Mouse (Mus musculus) stomach, embryonic 16.5 days (tissue): ENCODE data around the gene Atp8b5. TPM values are rescaled to one million over a fixed set of nuclear protein-coding genes. Genes with fewer than 3 reads are reported as not detected.
A peak's percentile ranks its signal among the peaks of the same experiment; 100 is the strongest.

Source experiments
- ATAC-seq: fragments of 200-750 bp; cut with Nextera tagmentation; 2 replicates; pipeline ENCODE4 v1.8.0; 2017; ENCODE audit warnings: moderate number of reproducible peaks, moderate TSS enrichment; ENCODE audit not compliant: insufficient read depth, low FRiP score
- H3K27ac ChIP-seq: fragments of 300-500 bp; sonication (generic); 2 replicates; pipeline ENCODE4 v1.5.1; 2014; ENCODE audit warnings: low read length
- H3K27me3 ChIP-seq: fragments of 300-500 bp; sonication (generic); 2 replicates; pipeline ENCODE4 v1.6.1; 2014; ENCODE audit warnings: low read length, control low read depth, mixed read lengths; ENCODE audit not compliant: control insufficient read depth, insufficient read depth
- H3K36me3 ChIP-seq: fragments of 300-500 bp; sonication (generic); 2 replicates; pipeline ENCODE4 v1.6.1; 2014; ENCODE audit warnings: low read length; ENCODE audit not compliant: control insufficient read depth, insufficient read depth
- H3K4me1 ChIP-seq: fragments of 300-500 bp; sonication (generic); 2 replicates; pipeline ENCODE4 v1.6.1; 2014; ENCODE audit warnings: low read length, control low read depth, mixed read lengths; ENCODE audit not compliant: control insufficient read depth, insufficient read depth
- H3K4me2 ChIP-seq: fragments of 300-500 bp; sonication (generic); 2 replicates; pipeline ENCODE4 v1.6.1; 2014; ENCODE audit warnings: low read depth, low read length, mixed read lengths
- H3K4me3 ChIP-seq: fragments of 300-500 bp; sonication (generic); replicated peaks from 2 replicates; pipeline ENCODE4 v1.5.1; 2014; ENCODE audit warnings: mild to moderate bottlenecking, low read length
- H3K9ac ChIP-seq: fragments of 300-500 bp; sonication (generic); 2 replicates; pipeline ENCODE4 v1.6.1; 2014; ENCODE audit warnings: low read length
- H3K9me3 ChIP-seq: fragments of 300-500 bp; sonication (generic); replicated peaks from 2 replicates; pipeline ENCODE4 v1.6.1; 2016; ENCODE audit warnings: low read length, control low read depth; ENCODE audit not compliant: control insufficient read depth
- WGBS: fragments of 180-500 bp; shearing (Covaris S2); extraction: QIAGEN DNeasy Blood & Tissue Kit; methylation state at CpG from one replicate; pipeline ENCODE4 v1.1.7; 2014; 5-methylcytosine and 5-hydroxymethylcytosine counted together
- polyA plus RNA-seq: library from polyadenylated mRNA; unstranded; fragments of >200 nt; fragmentation: Nextera tagmentation; extraction: Ambion mirVana; gene quantifications from 2 replicates; pipeline ENCODE4 v1.2.1, GENCODE M21; 2015

Atp8b5 gene
- polyA plus RNA-seq, 1 experiment from 2014 or later = 0.19 TPM

GRCm38 (mm10) chr4:43395836-43396235, 128.9 kb downstream of the Atp8b5 start:
- Histone ChIP-seq H3K9me3 (no peaks in the 10 kb centered on the region), H3K36me3 (no peaks in the 10 kb centered on the region), H3K4me3 (no peak overlapping the region), H3K27me3 (no peaks in the 10 kb centered on the region), H3K27ac (no peak overlapping the region; the same call in 1 of the 2 replicates), H3K9ac (no peak overlapping the region), H3K4me1 (peaks cover 41% of the 10 kb centered on the region), H3K4me2 (no peak overlapping the region)
- WGBS = 72% methylated on average over 9 of the region's 9 CpGs
- ATAC-seq = no peak

DNA sequence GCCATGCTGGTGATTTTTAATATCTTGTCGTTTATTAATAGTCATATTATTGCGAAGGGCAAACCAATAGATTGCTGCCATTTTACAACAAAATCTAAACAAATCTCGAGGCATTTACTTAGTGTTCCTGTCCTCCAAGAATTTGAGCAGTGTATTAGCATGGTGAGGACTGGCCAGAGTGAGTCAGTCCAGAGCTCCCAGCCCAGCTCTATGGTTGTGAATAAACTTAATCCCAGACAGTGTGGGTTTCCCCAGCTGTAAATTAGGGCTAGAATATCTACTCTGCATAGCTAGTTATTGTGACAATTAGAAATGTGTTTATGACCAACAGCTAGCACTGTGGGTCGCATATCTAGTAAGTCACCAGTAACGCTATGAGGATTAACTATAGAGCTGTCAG, 129.4 kb downstream of the Atp8b5 start:
- no peak overlapping the region for H3K9ac ChIP-seq
- no peaks in the 10 kb centered on the region for H3K27me3 ChIP-seq
- peaks cover 46% of the 10 kb centered on the region for H3K4me1 ChIP-seq
- H3K4me3 ChIP-seq = no peak overlapping the region
- H3K36me3 ChIP-seq = no peaks in the 10 kb centered on the region
- 77% methylated on average over 5 of the region's 5 CpGs for WGBS
- no peaks in the 10 kb centered on the region for H3K9me3 ChIP-seq
- H3K4me2 ChIP-seq = no peak overlapping the region
- ATAC-seq = no peak
- no peak overlapping the region for H3K27ac ChIP-seq

DNA sequence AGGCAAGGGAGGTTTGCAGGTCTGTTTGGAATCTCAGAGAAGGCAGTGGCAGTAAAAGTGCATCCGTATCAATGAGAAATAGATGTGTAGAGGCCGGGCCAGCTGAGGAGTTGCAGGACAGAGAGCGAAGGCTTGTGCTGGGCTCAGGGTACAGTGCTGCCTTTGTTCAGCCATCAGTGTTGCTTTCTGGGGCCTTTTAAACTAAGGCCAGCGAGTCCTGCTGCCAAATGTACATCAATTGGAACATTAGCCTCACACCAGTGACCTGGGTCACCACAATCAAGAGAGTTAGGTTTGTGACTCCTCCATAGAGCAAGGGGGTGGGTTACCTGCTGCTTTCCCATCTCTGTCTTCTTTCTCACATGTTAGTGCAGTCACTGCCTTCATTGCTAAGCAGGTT, 131.1 kb downstream of the Atp8b5 start:
- Histone ChIP-seq H3K4me1 (peaks cover 58% of the 10 kb centered on the region), H3K27ac (no peak overlapping the region), H3K4me3 (no peak overlapping the region), H3K9me3 (no peaks in the 10 kb centered on the region), H3K4me2 (no peak overlapping the region), H3K9ac (no peak overlapping the region), H3K27me3 (no peaks in the 10 kb centered on the region), H3K36me3 (no peaks in the 10 kb centered on the region)
- 70% methylated on average over 4 of the region's 4 CpGs for WGBS
- ATAC-seq = no peak

DNA sequence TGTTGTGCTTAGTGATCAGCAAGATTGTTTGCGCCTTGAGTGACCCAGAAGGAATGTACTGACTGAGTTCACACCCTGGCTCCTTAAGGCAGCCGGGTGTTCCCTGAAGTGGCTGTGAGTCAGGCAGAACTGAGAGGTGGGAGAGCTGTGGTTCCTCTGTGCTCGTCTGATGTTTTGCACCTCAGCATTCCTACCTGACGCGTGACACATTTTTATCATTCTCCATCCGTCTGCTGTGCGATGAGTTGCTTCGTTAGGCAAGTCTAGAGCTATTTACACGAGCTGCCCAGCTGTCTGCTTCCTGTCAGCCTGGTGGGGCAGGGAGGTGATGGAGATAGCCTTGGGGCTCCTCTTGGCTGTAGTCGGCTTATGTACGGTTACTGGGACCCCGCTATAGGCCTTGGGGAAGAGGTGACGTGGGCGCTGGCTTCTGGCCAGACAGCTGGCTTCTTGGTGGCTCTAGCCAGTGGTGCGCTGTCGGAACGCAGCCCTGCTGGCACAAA, 131.9 kb downstream of the Atp8b5 start:
- H3K27me3 ChIP-seq = no peaks in the 10 kb centered on the region
- no peak overlapping the region for H3K4me3 ChIP-seq
- WGBS = 28% methylated on average over 17 of the region's 17 CpGs
- peak overlapping the region; percentile 34; the same call in 1 of the 2 replicates for H3K9ac ChIP-seq
- ATAC-seq = no peak
- H3K27ac ChIP-seq = peak overlapping the region; percentile 84
- H3K4me2 ChIP-seq = peak overlapping the region; percentile 21; the same call in 1 of the 2 replicates
- no peaks in the 10 kb centered on the region for H3K9me3 ChIP-seq
- peaks cover 56% of the 10 kb centered on the region for H3K4me1 ChIP-seq
- no peaks in the 10 kb centered on the region for H3K36me3 ChIP-seq

DNA sequence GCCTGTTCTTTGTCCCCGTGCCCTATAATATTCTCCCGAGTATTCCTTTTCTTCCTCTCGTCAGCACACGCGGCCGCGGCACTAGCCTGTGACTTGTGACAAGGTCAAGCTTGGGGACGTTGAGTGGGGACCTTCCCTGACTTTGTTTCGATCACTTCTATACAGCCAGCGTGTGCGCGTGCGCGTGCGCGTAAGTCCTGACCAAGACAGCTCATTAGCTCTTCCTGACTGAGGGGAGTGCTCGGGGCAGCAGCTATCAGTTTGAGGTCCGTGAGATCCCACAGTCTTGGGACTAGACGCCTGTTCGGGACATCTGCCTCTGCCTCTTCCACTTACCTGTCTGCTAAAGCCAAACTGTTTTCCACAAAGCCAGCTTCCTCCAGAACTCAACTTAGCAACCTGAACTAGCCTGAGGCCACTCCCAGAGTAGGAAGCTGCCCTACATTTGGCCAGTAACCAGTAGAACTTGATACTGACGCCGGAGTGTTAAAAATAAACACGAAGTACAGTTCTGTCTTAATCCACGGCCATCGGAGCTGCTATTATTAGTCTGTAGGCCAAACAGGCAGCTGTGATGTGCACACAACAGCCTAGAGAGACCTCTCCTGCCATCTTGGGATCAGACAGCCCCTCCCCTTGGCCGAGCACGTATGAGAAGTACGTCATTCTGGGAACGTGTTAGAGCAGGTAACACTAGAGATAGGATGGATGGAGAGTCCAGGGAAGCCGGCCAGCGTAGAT, 132.6 kb downstream of the Atp8b5 start:
- Histone ChIP-seq H3K4me1 (peaks cover 50% of the 10 kb centered on the region), H3K27me3 (no peaks in the 10 kb centered on the region), H3K4me2 (peak overlapping the region; percentile 21; the same call in 1 of the 2 replicates), H3K4me3 (no peak overlapping the region), H3K36me3 (no peaks in the 10 kb centered on the region), H3K9me3 (no peaks in the 10 kb centered on the region), H3K27ac (peak overlapping the region; percentile 84), H3K9ac (peak overlapping the region; percentile 34; the same call in 1 of the 2 replicates)
- 62% methylated on average over 31 of the region's 31 CpGs for WGBS
- ATAC-seq = peak; percentile 25; the same call in 1 of the 2 replicates

DNA sequence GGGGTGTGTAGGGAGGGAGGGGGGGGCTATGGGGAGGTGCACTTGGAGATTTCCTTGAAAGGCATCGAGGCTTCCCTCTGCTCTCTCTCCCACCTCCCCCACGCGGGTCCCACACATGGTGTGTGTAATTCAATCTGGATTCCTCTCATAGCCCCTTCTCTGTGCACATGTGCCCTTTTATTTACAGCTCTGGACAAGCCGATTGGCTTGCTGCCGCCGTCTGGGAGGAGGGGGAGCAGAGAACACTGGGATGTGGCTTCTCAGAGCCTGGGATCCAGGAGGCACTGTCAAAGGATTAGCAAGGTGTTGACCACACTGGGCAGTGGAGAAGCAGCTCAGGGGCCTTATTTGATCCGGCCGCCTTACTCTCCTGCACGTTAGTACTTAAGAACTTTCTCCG, 134.0 kb downstream of the Atp8b5 start:
- 22% methylated on average over 10 of the region's 10 CpGs for WGBS
- peak overlapping the region; percentile 15 for H3K4me3 ChIP-seq
- ATAC-seq = peak; percentile 76

DNA sequence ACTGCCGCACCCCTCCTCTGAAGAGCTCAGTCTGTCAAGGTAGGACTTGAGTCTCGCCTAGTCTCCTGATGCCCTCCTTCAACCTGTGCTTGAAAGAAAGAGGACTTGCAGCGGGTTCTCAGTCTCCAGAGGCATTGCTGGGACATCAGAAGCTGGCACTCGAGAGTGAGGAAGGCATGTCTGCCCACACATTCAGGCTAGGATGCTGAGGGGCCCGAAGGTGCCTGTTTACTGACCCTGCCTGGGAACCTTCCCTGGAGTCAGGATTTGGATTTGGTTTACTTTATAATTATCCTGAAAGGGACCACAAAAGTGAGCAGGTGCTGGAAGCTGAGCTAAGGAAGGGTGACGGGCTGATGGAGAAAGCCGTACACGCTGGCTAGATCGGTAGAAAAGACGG, 134.5 kb downstream of the Atp8b5 start:
- Histone ChIP-seq H3K9ac (peak overlapping the region; percentile 11; the same call in 1 of the 2 replicates), H3K4me2 (peak overlapping the region; percentile 33), H3K27ac (peak overlapping the region; percentile 84), H3K4me1 (peaks cover 48% of the 10 kb centered on the region), H3K9me3 (no peaks in the 10 kb centered on the region), H3K36me3 (no peaks in the 10 kb centered on the region), H3K4me3 (peak overlapping the region; percentile 15), H3K27me3 (no peaks in the 10 kb centered on the region)
- no peak for ATAC-seq
- WGBS = 82% methylated on average over 10 of the region's 10 CpGs

More for the DNA sequence above, 134.0 kb downstream of the Atp8b5 start:
- Histone ChIP-seq H3K9ac (peak overlapping the region; percentile 11; the same call in 1 of the 2 replicates), H3K27me3 (no peaks in the 10 kb centered on the region), H3K27ac (peak overlapping the region; percentile 84), H3K4me2 (peak overlapping the region; percentile 33), H3K4me1 (peaks cover 47% of the 10 kb centered on the region), H3K36me3 (no peaks in the 10 kb centered on the region), H3K9me3 (no peaks in the 10 kb centered on the region)

DNA sequence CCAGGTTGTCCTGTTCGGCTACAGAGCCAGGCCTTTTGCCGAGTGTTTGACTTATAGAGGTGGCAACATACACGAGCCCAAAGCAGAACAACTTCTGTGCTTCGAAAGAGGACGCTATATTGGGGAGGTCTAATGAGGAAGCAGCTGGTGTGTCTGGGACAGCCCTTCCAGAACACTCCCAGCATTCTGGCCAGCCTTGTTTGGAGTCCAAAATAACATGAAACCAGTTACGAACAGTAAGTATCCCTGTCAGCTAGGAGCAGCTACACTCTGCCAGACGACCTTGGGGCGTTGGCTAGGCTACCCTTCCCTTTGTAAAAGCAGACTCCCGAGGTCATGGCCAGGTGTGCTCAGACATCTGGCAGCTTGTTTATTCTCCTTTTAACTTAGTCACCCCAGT, 135.3 kb downstream of the Atp8b5 start:
- Histone ChIP-seq H3K9me3 (no peaks in the 10 kb centered on the region), H3K27ac (peak overlapping the region; percentile 84), H3K36me3 (no peaks in the 10 kb centered on the region), H3K9ac (peak overlapping the region; percentile 58), H3K4me3 (peak overlapping the region; percentile 15), H3K4me2 (peak overlapping the region; percentile 33), H3K4me1 (peaks cover 50% of the 10 kb centered on the region), H3K27me3 (no peaks in the 10 kb centered on the region)
- no peak for ATAC-seq
- WGBS = 48% methylated on average over 9 of the region's 9 CpGs

DNA sequence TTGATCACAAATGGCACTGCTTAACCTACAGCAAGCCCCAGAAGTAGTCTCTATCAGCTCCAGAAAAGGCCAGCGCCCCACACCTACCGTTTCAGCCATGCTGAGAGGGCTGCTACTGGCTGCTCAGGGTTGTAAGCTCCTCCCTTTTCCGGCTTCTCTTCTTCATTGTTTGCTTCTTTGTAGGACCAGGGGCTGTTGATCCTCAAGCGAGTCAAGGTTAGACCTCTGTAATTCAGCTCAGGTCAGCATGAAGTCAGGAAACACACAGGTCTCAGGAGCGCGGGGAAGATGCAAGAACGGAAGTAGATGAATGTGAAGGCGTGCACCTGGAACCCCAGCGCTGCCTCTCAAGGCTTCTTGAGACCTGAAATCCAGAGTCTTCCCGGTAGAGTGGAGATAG, 137.7 kb downstream of the Atp8b5 start:
- Histone ChIP-seq H3K9me3 (no peaks in the 10 kb centered on the region), H3K27ac (no peak overlapping the region), H3K36me3 (no peaks in the 10 kb centered on the region), H3K9ac (no peak overlapping the region), H3K4me1 (peaks cover 43% of the 10 kb centered on the region), H3K27me3 (no peaks in the 10 kb centered on the region), H3K4me3 (no peak overlapping the region), H3K4me2 (no peak overlapping the region)
- WGBS = 89% methylated on average over 10 of the region's 10 CpGs
- no peak for ATAC-seq
